Mouse (Mus musculus): ENCODE results near the gene Rrbp1.

Gene Rrbp1

GRCm38 (mm10) chr2:144007211-144007610, 3.9 kb downstream of the Rrbp1 start:
- intact Hi-C loops (cut with DNase I): loop anchor here (5.0 kb wide), 1 partner anchor 85 kb away; no protein-coding TSS in a partner anchor

GRCm38 (mm10) chr2:144006686-144007085, 4.4 kb downstream of the Rrbp1 start:
- intact Hi-C loops (cut with DNase I): loop anchor here (5.0 kb wide), 1 partner anchor 84 kb away; no protein-coding TSS in a partner anchor

GRCm38 (mm10) chr2:144005166-144005955, 5.7 kb downstream of the Rrbp1 start:
- intact Hi-C loops (cut with DNase I): loop anchor here (5.0 kb wide), 1 partner anchor 83 kb away; no protein-coding TSS in a partner anchor

- intact Hi-C loops (cut with DNase I): no loop called here
Observed at GRCm38 (mm10) chr2:144003544-144003943, 7.5 kb downstream of the Rrbp1 start.

GRCm38 (mm10) chr2:144002229-144002984, 8.7 kb downstream of the Rrbp1 start:
- intact Hi-C loops (cut with DNase I): no loop called here

GRCm38 (mm10) chr2:143992977-143993376, 18.1 kb downstream of the Rrbp1 start:
- intact Hi-C loops (cut with DNase I): no loop called here

GRCm38 (mm10) chr2:143991964-143992672, 18.9 kb downstream of the Rrbp1 start:
- intact Hi-C loops (cut with DNase I): no loop called here

GRCm38 (mm10) chr2:143990997-143991396, 20.1 kb downstream of the Rrbp1 start:
- intact Hi-C loops (cut with DNase I): no loop called here

GRCm38 (mm10) chr2:143988016-143988415, 23.0 kb downstream of the Rrbp1 start:
- intact Hi-C loops (cut with DNase I): loop anchor here (10.0 kb wide), 1 partner anchor 227 kb away; no protein-coding TSS in a partner anchor

GRCm38 (mm10) chr2:143987485-143987884, 23.6 kb downstream of the Rrbp1 start:
- intact Hi-C loops (cut with DNase I): loop anchor here (10.0 kb wide), 1 partner anchor 227 kb away; no protein-coding TSS in a partner anchor

GRCm38 (mm10) chr2:143983482-143983881, 27.6 kb downstream of the Rrbp1 start:
- intact Hi-C loops (cut with DNase I): loop anchor here (5.0 to 10.0 kb wide), 2 partner anchors 116 to 231 kb away; no protein-coding TSS in a partner anchor

- intact Hi-C loops (cut with DNase I): loop anchor here (5.0 to 10.0 kb wide), 2 partner anchors 116 to 232 kb away; no protein-coding TSS in a partner anchor
Observed at GRCm38 (mm10) chr2:143982901-143983300, 28.2 kb downstream of the Rrbp1 start.

GRCm38 (mm10) chr2:143982152-143982551, 28.9 kb downstream of the Rrbp1 start:
- intact Hi-C loops (cut with DNase I): loop anchor here (5.0 to 10.0 kb wide), 2 partner anchors 115 to 233 kb away; no protein-coding TSS in a partner anchor

GRCm38 (mm10) chr2:143980781-143981398, 30.2 kb downstream of the Rrbp1 start:
- intact Hi-C loops (cut with DNase I): loop anchor here (5.0 to 10.0 kb wide), 2 partner anchors 114 to 234 kb away; no protein-coding TSS in a partner anchor

- intact Hi-C loops (cut with DNase I): no loop called here
Observed at GRCm38 (mm10) chr2:143978444-143979147, 32.5 kb downstream of the Rrbp1 start.

GRCm38 (mm10) chr2:143975146-143975649, 35.9 kb downstream of the Rrbp1 start:
- intact Hi-C loops (cut with DNase I): no loop called here

- intact Hi-C loops (cut with DNase I): no loop called here
Observed at GRCm38 (mm10) chr2:143973161-143973560, 37.9 kb downstream of the Rrbp1 start.

- intact Hi-C loops (cut with DNase I): no loop called here
Observed at GRCm38 (mm10) chr2:143971887-143972286, 39.2 kb downstream of the Rrbp1 start.

- intact Hi-C loops (cut with DNase I): no loop called here
Observed at GRCm38 (mm10) chr2:143970841-143971240, 40.2 kb downstream of the Rrbp1 start.

- intact Hi-C loops (cut with DNase I): no loop called here
Observed at GRCm38 (mm10) chr2:143969260-143969659, 41.8 kb downstream of the Rrbp1 start.
